Mouse (Mus musculus) activated CD4-positive, CD25-positive, alpha-beta regulatory T cell, adult 4 months (primary cell): ENCODE measurements around the gene Pgs1. TPM values are rescaled to one million over a fixed set of nuclear protein-coding genes. Genes with fewer than 3 reads are reported as not detected.

Experiments used
- ATAC-seq: one replicate; pipeline ENCODE4 v1.8.0; 2017
- polyA plus RNA-seq, 2 experiments: library from polyadenylated mRNA; unstranded; fragments of 100-300 nt; shearing (Covaris generic); gene quantifications; one replicate each; pipeline ENCODE4 v1.2.1; 2017

Gene Pgs1
- polyA plus RNA-seq: 10 to 100 TPM; 34.6 to 38.3 TPM

- ATAC-seq: peak; percentile 63
Observed at GRCm38 (mm10) chr11:117986126-117987031, at the start of gene Pgs1. Gene Pgs1, plus strand, starts transcription at chr11:117986292.

GRCm38 (mm10) chr11:117939004-117939730 lies 46.9 kb upstream of the Pgs1 start:
- no peak for ATAC-seq

GRCm38 (mm10) chr11:117939741-117940285 lies 46.3 kb upstream of the Pgs1 start:
- ATAC-seq: no peak

GRCm38 (mm10) chr11:117940881-117941280 lies 45.2 kb upstream of the Pgs1 start:
- no peak for ATAC-seq

GRCm38 (mm10) chr11:117941325-117941834 lies 44.7 kb upstream of the Pgs1 start:
- ATAC-seq: no peak

- ATAC-seq: no peak
Observed at GRCm38 (mm10) chr11:117941848-117942247, 44.2 kb upstream of the Pgs1 start.

- ATAC-seq: no peak
Observed at GRCm38 (mm10) chr11:117946195-117946979, 39.7 kb upstream of the Pgs1 start.

- no peak for ATAC-seq
Observed at GRCm38 (mm10) chr11:117946996-117947419, 39.1 kb upstream of the Pgs1 start.

- no peak for ATAC-seq
Observed at GRCm38 (mm10) chr11:117949392-117950091, 36.5 kb upstream of the Pgs1 start.

- ATAC-seq: no peak
Observed at GRCm38 (mm10) chr11:117951391-117951790, 34.7 kb upstream of the Pgs1 start.

GRCm38 (mm10) chr11:117952174-117952933 lies 33.7 kb upstream of the Pgs1 start:
- ATAC-seq: peak; percentile 98

- no peak for ATAC-seq
Observed at GRCm38 (mm10) chr11:117954094-117954493, 32.0 kb upstream of the Pgs1 start.

GRCm38 (mm10) chr11:117954819-117955218 lies 31.3 kb upstream of the Pgs1 start:
- ATAC-seq: no peak

GRCm38 (mm10) chr11:117955621-117956020 lies 30.5 kb upstream of the Pgs1 start:
- ATAC-seq: no peak

- ATAC-seq: no peak
Observed at GRCm38 (mm10) chr11:117958197-117958596, 27.9 kb upstream of the Pgs1 start.

- no peak for ATAC-seq
Observed at GRCm38 (mm10) chr11:117959166-117959565, 26.9 kb upstream of the Pgs1 start.

GRCm38 (mm10) chr11:117959741-117960381 lies 26.2 kb upstream of the Pgs1 start:
- ATAC-seq: no peak

- no peak for ATAC-seq
Observed at GRCm38 (mm10) chr11:117960601-117961000, 25.5 kb upstream of the Pgs1 start.

- ATAC-seq: no peak
Observed at GRCm38 (mm10) chr11:117962228-117963067, 23.6 kb upstream of the Pgs1 start.
